Comparison of ENCODE assay signal across 21 mouse cellular contexts in the genomic region with DNA sequence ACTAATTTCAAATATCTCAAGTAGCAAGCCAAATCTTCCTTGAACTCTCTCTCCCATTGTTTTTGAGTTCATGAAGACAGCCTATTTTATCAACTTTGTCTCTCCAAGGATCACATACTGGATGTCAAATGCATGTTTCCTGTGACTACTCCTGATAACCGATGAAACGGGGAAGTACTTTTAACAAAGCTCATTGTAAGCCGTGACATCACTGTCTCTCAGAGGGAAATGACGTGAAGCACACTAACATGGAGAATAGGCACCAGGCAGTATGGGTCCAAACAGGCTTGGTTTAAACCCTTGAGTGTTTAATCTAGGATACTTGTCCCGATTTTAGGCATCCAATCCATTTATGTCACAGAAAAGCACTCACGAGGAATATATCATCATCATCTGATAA.
"Had no signal": no experiment of that assay in that cellular context is flagged by ENCODE, and none has a peak within 500 bp of the region (broad histone marks: within the 10 kb centered on the region; RNA-seq: fewer than 3 reads in every experiment).

No protein-coding gene starts in this region.

- H3K4me2 ChIP-seq: limb, embryonic 12.5 days; limb, embryonic 15.5 days; liver, embryonic 11.5 days; lung, embryonic 14.5 days; neural tube, embryonic 12.5 days; neural tube, embryonic 15.5 days had no signal

- DNase-seq: kidney, adult 2 months; kidney, postnatal 25 days; layer of hippocampus, adult 9-11 months; liver, postnatal 0 days; right cerebral cortex, postnatal 25 days; thymus, adult 2 months; thymus, postnatal 14 days; thymus, postnatal 4 days had no signal

- ATAC-seq: liver, postnatal 0 days had no signal

- H3K9me3 ChIP-seq: limb, embryonic 12.5 days; limb, embryonic 15.5 days; neural tube, embryonic 15.5 days had no signal

- H3K27ac ChIP-seq: kidney, postnatal 0 days; layer of hippocampus, adult 2 months; limb, embryonic 12.5 days; limb, embryonic 15.5 days; liver, embryonic 14.5 days; macrophage; midbrain, embryonic 10.5 days; neural tube, embryonic 12.5 days; neural tube, embryonic 15.5 days; stomach, postnatal 0 days had no signal

- H3K36me3 ChIP-seq: midbrain, embryonic 10.5 days; neural tube, embryonic 15.5 days had no signal

- H3K9ac ChIP-seq: limb, embryonic 12.5 days; limb, embryonic 15.5 days; liver, embryonic 14.5 days; liver, postnatal 0 days; lung, embryonic 14.5 days; neural tube, embryonic 12.5 days; neural tube, embryonic 15.5 days had no signal

- H3K27me3 ChIP-seq: limb, embryonic 12.5 days; limb, embryonic 15.5 days; neural tube, embryonic 12.5 days; neural tube, embryonic 15.5 days had no signal

- H3K4me3 ChIP-seq: layer of hippocampus, adult 2 months; limb, embryonic 12.5 days; limb, embryonic 15.5 days; megakaryocyte, embryonic 14.5 days; midbrain, embryonic 10.5 days; neural tube, embryonic 12.5 days; neural tube, embryonic 15.5 days had no signal
